Mouse (Mus musculus): Measurements from ENCODE around the gene Gm42957. TPM values are rescaled to one million over a fixed set of nuclear protein-coding genes. Genes with fewer than 3 reads are reported as not detected.
"Not testable (repeated sequence)": the region's sequence is repeated elsewhere in the genome, so short reads cannot be mapped to it uniquely, and the experiment has no call there.

The Gm42957 gene
- polyA plus RNA-seq, 1 experiment: 0.01 TPM

DNA sequence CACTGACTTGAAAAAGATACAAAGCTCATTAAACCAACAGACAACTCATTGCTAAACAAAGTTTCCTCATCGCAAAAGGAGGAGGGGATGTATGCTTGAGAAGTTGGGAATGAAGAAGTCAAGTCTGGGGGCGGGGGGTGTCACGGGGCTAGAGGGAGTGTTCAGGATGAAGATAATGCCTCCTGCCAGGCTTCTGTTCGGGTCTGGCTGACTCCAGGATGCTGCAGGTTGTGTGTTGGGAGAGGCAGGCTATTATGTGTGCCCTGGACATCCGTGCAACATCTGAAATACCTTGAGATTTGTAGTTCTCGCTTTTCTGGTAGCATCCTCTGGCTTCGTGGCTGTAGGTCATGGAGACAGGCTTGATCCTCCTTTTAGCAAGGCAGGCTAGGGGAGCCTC, 43.2 kb downstream of the Gm42957 start:
- Histone ChIP-seq H3K36me3 (ENCODE audit: control insufficient read depth) (no peaks in the 10 kb centered on the region), H3K9me3 (ENCODE audit: control insufficient read depth, low read length) (no peaks in the 10 kb centered on the region), H3K4me3 (replicated peaks) (no peak overlapping the region), H3K27me3 (ENCODE audit: control insufficient read depth) (peaks cover 14% of the 10 kb centered on the region), H3K4me1 (ENCODE audit: control insufficient read depth) (peaks cover 17% of the 10 kb centered on the region)
- TF ChIP-seq TAL1 (IDR thresholded peaks at IDR 0.05; ENCODE audit: low read length): no peak
- TF ChIP-seq GATA1 (IDR thresholded peaks at IDR 0.05; ENCODE audit: low read length): no peak

DNA sequence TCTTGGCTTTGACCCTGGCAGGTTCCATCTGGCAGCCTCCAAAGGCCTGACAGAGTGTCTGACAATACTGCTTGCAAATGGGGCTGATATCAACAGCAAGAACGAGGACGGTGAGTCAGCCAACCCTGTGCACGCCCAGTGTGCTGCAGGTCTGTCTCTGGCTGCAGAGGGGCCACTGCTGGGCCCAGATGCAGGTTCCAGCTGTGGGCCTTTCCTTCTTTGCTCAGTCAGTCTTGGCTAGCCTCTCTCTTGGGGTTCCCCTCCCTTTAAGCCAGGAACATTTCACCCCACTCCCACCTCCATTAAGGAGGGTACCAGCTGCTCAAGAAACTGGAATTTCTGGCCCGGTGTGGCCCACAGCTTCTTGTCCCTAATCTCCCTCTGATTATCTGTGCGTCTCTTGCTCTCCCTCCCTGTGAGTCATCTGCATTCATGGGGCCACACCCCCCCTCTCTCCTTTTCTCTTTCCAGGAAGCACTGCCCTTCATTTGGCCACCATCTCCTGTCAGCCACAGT, 43.9 kb downstream of the Gm42957 start:
- TF ChIP-seq GATA1 (IDR thresholded peaks at IDR 0.05; ENCODE audit: low read length) (no peak), TAL1 (IDR thresholded peaks at IDR 0.05; ENCODE audit: low read length) (no peak)
- H3K36me3 ChIP-seq (ENCODE audit: control insufficient read depth): no peaks in the 10 kb centered on the region
- peaks cover 21% of the 10 kb centered on the region for H3K27me3 ChIP-seq (ENCODE audit: control insufficient read depth)
- H3K4me1 ChIP-seq (ENCODE audit: control insufficient read depth): peaks cover 17% of the 10 kb centered on the region
- H3K9me3 ChIP-seq (ENCODE audit: control insufficient read depth, low read length): no peaks in the 10 kb centered on the region
- H3K4me3 ChIP-seq (replicated peaks): no peak overlapping the region

DNA sequence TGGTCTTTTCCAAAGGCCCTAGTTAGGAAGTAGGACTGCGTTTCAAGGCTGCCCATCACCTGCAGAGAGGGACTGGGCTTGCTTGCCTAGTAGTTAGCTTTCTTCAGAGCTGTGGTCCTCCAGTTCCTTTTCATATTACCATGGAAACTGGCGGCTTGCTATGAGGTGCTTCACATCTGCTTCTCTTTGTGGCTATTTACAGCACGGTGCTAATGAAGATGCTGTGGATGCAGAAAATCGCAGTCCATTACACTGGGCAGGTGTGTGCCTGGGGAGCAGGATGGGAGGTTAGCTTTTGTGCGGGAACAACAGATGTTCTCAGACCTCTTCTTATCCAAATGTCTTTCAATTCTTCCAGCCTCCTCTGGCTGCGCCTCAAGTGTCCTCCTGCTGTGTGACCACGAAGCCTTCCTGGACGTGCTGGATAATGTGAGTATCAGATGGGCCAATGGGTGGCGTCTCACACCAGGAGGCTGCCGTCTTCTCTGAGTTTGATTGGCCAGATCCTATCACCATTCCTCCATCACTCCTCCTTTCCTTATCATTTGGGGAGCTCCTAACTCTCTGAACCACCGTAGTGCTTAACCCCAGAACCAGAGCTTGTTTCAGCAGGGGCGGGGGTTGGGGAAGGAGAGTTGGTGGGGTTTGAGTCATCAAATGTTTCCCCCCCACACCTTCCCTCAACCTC, 45.1 kb downstream of the Gm42957 start:
- Histone ChIP-seq H3K9me3 (ENCODE audit: control insufficient read depth, low read length) (no peaks in the 10 kb centered on the region), H3K27me3 (ENCODE audit: control insufficient read depth) (peaks cover 33% of the 10 kb centered on the region), H3K4me1 (ENCODE audit: control insufficient read depth) (peaks cover 20% of the 10 kb centered on the region), H3K36me3 (ENCODE audit: control insufficient read depth) (no peaks in the 10 kb centered on the region), H3K4me3 (replicated peaks) (no peak overlapping the region)
- TF ChIP-seq TAL1 (IDR thresholded peaks at IDR 0.05; ENCODE audit: low read length) (no peak), GATA1 (IDR thresholded peaks at IDR 0.05; ENCODE audit: low read length) (no peak)

DNA sequence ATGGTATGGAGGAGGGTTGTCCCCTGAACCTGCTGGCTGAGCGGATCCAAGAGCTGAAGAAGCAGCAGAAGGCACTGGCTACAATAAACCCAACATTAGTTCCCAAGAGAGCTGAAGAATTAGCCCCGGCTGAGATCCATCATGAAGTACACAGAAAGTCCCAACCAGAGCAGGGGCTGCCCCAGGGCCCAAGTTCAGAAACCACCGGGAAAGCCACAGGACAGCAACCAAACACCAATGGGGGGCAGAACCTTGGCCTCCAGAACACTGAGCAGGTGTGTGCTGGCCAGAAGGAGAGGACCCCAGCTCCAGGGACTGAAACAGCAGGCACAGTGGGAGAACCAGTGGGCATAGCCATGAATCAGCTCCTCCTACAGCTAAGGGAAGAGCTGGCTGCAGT, 48.2 kb downstream of the Gm42957 start:
- no peak for TF ChIP-seq TAL1 (IDR thresholded peaks at IDR 0.05; ENCODE audit: low read length)
- H3K36me3 ChIP-seq (ENCODE audit: control insufficient read depth): no peaks in the 10 kb centered on the region
- no peak overlapping the region for H3K4me3 ChIP-seq (replicated peaks)
- no peaks in the 10 kb centered on the region for H3K9me3 ChIP-seq (ENCODE audit: control insufficient read depth, low read length)
- H3K4me1 ChIP-seq (ENCODE audit: control insufficient read depth): peaks cover 20% of the 10 kb centered on the region
- H3K27me3 ChIP-seq (ENCODE audit: control insufficient read depth): peaks cover 50% of the 10 kb centered on the region

DNA sequence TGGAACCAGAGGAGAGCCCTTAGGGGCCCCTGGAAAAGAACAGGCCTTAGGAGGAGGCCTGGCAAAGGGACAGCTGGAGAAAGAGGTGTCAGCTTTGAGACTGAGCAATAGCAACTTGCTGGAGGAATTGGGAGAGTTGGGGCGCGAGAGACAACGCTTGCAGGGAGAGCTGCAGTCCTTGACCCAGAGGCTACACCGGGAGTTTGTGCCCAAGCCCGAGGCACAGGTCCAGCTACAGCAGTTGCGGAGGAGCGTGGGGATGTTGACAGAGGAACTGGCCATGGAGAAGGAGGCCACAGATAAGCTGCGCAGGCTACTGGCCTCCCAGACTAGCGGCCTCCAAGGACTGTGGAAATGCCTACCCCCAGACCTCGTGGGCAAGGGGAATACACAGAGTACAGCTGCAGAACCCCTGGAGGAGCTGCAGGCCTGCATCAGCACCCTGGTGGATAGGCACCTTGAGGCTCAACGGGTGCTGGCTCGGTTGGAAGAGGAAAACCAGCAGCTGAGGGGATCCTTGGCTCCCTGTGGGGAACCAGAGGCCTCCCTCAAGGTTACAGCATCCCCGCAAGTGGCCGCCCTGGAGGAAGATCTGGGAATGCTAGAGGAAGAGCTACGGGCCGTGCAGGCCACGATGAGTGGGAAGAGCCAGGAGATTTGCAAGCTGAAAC, 49.0 kb downstream of the Gm42957 start:
- TF ChIP-seq TAL1 (IDR thresholded peaks at IDR 0.05; ENCODE audit: low read length): no peak
- TF ChIP-seq GATA1 (IDR thresholded peaks at IDR 0.05; ENCODE audit: low read length): no peak
- Histone ChIP-seq H3K4me3 (replicated peaks) (no peak overlapping the region), H3K27me3 (ENCODE audit: control insufficient read depth) (peaks cover 56% of the 10 kb centered on the region)

DNA sequence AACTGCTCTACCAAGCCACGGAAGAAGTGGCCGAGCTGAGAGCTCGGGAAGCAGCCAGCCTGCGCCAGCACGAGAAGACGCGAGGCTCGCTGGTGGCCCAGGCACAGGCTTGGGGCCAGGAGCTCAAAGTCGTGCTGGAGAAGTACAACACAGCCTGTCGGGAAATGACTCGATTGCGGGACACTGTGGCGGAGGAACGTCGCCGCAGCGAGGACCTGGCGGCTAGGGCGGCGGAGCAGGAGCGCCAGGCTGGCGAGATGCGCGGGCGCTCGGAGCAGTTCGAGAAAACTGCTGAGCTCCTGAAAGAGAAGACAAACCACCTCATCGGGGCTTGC, 49.5 kb downstream of the Gm42957 start:
- Histone ChIP-seq H3K27me3 (ENCODE audit: control insufficient read depth) (peaks cover 59% of the 10 kb centered on the region), H3K36me3 (ENCODE audit: control insufficient read depth) (no peaks in the 10 kb centered on the region), H3K9me3 (ENCODE audit: control insufficient read depth, low read length) (no peaks in the 10 kb centered on the region), H3K4me3 (replicated peaks) (no peak overlapping the region), H3K4me1 (ENCODE audit: control insufficient read depth) (peaks cover 8% of the 10 kb centered on the region)
- TF ChIP-seq TAL1 (IDR thresholded peaks at IDR 0.05; ENCODE audit: low read length) (no peak), GATA1 (IDR thresholded peaks at IDR 0.05; ENCODE audit: low read length) (no peak)

More for the DNA sequence above, 49.0 kb downstream of the Gm42957 start:
- peaks cover 12% of the 10 kb centered on the region for H3K4me1 ChIP-seq (ENCODE audit: control insufficient read depth)
- no peaks in the 10 kb centered on the region for H3K36me3 ChIP-seq (ENCODE audit: control insufficient read depth)
- no peaks in the 10 kb centered on the region for H3K9me3 ChIP-seq (ENCODE audit: control insufficient read depth, low read length)

DNA sequence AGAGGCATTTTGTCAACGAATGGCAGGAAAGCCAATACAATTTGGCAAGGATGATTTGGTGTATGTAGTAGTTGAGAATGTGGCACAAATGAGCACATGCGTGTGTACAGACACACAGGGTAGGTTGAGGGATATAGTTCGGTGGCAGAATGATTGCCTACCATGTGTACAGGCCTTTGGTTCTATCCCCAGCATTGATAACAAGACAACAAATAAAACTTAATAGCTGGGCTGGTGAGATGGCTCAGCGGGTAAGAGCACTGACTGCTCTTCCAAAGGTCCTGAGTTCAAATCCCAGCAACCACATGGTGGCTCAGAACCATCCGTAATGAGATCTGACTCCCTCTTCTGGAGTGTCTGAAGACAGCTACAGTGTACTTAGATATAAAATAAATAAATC, 50.8 kb downstream of the Gm42957 start:
- H3K27me3 ChIP-seq (ENCODE audit: control insufficient read depth): peaks cover 63% of the 10 kb centered on the region
- not testable (repeated sequence) for H3K36me3 ChIP-seq (ENCODE audit: control insufficient read depth); H3K4me3 ChIP-seq (replicated peaks); H3K9me3 ChIP-seq (ENCODE audit: control insufficient read depth, low read length); H3K4me1 ChIP-seq (ENCODE audit: control insufficient read depth)

DNA sequence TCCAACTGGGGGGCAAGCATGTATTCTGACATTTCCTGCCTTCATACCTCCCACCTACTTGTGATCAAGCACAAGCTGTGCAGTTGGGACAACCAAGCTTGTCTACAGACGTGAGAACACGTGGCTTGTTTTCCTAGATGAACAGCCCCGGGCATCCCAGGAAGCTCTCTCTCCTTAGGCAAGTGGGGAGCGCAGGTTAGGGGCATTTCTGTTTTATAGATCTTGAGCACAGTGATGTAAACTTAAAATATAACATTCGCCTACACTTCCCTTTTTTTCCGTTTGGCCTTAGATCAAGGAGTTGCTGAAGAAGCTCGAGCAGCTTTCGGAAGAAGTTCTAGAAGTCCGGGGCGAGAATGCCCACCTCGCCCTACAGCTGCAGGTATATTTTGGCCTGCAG, 53.6 kb downstream of the Gm42957 start:
- no peaks in the 10 kb centered on the region for H3K9me3 ChIP-seq (ENCODE audit: control insufficient read depth, low read length)
- H3K4me1 ChIP-seq (ENCODE audit: control insufficient read depth): peaks cover 3% of the 10 kb centered on the region; the same call in 1 of the 2 replicates
- TF ChIP-seq TAL1 (IDR thresholded peaks at IDR 0.05; ENCODE audit: low read length): no peak
- no peak for TF ChIP-seq GATA1 (IDR thresholded peaks at IDR 0.05; ENCODE audit: low read length)
- no peaks in the 10 kb centered on the region for H3K36me3 ChIP-seq (ENCODE audit: control insufficient read depth)
- no peak overlapping the region for H3K4me3 ChIP-seq (replicated peaks)
- peaks cover 50% of the 10 kb centered on the region for H3K27me3 ChIP-seq (ENCODE audit: control insufficient read depth)

DNA sequence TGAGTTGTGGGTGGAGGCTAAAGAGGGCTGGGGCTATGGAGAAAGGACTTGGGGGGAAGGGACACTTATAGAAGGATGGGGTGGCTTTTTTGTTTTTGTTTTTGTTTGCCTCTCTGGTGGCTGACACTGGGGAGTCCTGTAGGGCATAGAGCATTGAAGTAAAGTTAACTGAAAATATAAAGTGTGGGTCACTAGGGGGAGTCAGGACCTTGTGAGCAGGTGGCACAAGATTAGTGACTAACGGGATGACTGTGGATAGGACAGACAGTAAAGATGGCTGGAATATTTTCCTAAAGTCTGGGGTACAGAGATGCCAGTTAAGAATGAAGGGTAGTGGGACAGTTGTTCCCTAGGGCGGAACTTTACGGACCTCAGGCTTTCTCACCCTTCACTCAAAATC, 55.0 kb downstream of the Gm42957 start:
- Histone ChIP-seq H3K36me3 (ENCODE audit: control insufficient read depth) (no peaks in the 10 kb centered on the region), H3K27me3 (ENCODE audit: control insufficient read depth) (peaks cover 36% of the 10 kb centered on the region), H3K4me1 (ENCODE audit: control insufficient read depth) (no peaks in the 10 kb centered on the region), H3K4me3 (replicated peaks) (no peak overlapping the region), H3K9me3 (ENCODE audit: control insufficient read depth, low read length) (no peaks in the 10 kb centered on the region)
- no peak for TF ChIP-seq GATA1 (IDR thresholded peaks at IDR 0.05; ENCODE audit: low read length)
- no peak for TF ChIP-seq TAL1 (IDR thresholded peaks at IDR 0.05; ENCODE audit: low read length)

All from erythroblast, embryonic 14.5 days (primary cell).